Mouse (Mus musculus) liver, adult (tissue): ENCODE measurements at regions not wholly inside any gene's neighbourhood (a gene's known extent, or its start where the extent isn't known, plus 50 kb on each side); places are given as distances from the start of the nearest gene placed in this dataset.

Experiments used
- GATA4 ChIP-seq: IDR thresholded peaks from 2 replicates; pipeline ENCODE4 v1.6.1; 2014; ENCODE audit warnings: mild to moderate bottlenecking, low read length; ENCODE audit not compliant: insufficient replicate concordance

DNA sequence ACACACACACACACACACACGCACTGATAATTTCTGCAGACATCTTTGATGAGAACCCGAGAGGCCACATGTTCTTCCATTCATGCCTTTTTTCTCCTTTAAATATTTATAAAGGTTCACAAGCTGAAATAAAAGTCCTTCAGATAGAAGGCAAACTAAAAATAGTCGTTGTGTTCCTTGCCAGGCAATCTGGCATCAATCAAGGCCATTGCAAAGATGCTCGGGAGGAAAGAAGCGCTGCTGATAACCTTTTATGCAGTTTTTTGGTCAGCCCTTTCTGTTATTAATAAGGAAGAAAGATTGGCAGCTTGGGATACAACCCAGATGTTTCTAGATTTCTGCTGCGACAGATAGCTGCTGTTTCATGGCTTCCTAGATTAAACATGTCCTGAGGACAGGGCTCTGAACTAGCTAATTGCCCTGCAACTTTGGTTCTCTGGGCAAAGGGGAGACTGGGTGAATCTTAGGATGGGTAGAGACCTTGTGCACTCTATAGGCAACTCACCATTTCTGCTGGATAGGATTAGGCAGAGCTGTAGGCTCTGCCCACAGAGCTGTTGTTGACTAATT lies 238.4 kb downstream of the Ets1 start:
- peak; percentile 60 for TF ChIP-seq GATA4

DNA sequence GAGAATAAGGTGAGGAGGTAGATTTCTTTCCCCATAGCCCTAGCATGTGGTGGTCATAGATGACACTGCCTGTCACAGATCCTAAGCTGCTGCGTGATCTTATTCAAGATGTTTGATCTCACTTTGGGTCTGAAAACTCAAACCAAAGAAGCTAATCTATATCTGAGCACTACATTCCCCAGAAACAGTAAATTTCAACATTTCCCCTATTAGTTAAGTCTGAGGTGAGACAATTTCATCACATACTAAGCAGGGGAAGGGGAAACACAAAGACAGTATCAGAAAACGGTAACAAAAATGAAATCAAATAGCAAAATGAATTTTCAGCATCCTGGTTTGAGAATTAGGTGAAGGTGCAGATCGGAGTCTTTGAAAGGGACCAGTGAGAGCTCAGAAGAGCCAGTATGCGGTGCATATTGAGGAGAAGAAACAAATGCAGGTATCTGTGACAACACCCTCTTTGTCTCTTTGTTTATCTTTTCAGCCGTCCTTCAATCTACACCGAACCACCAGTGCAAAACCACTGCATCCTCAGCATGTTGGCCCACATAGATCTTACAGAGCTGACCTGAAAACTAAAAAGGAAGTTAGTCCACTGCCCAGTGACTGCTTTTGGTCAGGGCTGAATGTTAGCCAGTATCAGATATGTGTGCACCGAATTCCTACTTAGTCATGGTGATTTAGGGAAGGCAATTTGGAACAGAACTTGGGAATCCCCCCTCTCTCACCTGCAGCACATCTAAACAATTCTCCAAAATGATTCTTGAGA lies 247.0 kb downstream of the Ets1 start:
- no peak for TF ChIP-seq GATA4

DNA sequence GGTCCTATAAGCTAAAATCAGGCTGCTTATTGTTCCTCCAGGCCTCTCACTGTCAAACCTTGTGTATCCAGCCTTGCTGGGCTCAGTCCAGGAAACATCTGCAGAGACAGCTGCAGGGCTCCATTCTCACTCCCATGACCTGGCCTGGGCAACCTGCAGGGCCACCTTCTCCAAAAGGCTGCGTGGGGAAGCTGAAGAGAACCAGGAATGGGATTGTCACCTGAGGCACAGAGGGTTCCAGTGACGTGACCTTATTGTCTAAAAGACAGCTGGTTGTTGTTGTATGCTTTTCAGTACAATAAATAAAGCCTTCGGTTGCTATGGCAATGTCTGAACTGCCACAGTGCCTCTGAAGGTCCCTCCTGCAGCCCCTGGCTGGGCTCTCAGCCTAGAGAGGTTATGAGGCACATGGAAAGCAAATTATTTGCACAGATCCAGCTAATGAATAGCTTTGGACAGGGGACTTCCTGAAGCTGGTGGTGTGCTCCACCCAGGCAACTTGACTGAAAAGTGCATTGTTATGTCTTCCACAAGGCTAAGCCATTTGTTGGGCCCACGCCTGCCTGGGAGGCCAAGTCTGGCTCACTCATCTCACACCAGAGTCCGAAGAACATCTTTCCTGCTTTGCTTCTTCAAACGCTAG lies 250.1 kb downstream of the Ets1 start:
- TF ChIP-seq GATA4: no peak

DNA sequence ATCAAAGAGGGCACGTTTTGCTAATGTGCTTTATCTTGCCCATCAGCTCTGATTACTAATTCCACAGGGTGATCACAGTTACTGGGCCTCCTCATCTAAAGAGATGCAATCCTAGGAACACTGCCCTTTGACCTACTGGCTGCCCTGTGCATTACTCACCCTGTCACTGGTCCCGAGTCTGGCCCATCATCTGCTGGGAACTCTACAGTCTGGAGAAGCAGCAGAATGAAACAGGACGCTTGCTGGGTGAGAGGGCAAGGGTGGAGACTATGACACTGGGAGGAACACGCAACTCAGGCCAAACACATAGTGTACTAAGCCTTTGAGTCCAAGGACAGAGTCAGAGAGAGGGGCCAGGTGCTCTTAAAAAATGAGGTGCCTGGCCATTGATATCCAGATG lies 263.8 kb downstream of the Ets1 start:
- TF ChIP-seq GATA4: no peak

DNA sequence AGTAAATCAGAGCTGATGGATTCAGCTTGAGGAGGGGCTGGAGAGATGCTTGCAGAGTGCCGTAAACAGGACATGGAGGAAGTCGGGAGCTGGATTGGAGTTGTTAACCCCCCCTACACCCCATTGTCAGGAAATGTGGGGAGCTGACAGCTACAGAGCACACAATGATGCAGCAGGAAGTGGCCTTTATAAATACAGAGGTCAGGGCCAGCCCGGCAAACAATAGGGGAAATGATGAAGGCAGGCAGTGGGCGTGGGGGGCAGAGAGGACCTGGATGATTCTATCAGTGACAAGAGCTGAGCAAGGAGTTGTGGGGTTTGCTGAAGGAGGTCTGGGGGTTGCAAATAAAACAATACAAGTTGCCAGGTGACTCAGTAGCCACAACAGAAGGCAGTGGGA lies 265.3 kb downstream of the Ets1 start:
- peak; percentile 47; the same call in 1 of the 2 replicates for TF ChIP-seq GATA4

DNA sequence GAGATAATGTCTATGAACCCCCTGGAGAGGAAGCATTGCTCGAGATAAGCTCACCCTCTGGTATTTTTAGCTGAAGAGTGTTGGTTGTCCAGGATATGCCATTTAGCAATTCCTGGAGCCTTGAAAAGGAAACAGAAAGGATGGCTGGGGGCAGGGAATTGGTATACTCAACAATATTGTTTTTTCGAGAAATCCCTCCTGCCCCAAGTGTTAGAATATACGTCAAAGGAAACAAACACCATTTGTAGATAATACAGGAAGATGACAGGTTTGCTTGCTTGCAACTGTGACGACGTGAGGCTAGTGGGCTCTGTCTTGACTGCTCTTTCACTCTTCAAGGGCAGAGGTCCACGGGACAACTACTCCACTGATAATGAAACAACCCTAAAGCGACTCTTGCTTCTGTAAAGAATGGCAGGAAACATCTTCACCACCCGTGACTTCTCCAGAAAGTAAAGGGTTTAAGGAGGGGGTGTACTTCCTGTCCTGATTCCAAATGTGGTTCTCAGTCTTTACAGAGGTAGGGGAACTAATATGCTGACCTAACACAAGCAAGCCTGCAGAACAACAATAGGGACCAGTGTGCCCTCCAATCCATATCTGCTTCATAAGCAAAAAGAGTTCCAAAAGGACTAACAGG lies 270.3 kb downstream of the Ets1 start:
- TF ChIP-seq GATA4: peak; percentile 70

DNA sequence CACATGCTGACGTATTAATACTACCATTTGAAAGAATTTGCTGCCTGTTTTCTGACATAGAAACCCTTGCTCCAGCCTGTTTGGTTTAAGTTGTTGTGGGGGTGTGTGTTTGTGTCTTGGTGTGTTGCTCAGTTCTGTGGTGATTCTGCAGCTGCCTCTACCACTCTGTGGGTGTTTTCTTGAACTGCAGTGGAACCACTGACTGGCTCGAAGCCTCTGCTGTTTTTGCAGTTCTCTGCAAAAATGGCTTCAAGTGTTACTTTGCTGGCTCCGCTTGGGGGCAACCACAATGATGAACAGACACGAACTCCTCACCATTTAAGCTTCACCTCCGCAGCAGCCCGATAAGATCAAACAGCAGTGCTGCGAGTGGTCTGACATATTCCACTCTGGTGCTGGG lies 274.6 kb downstream of the Ets1 start:
- TF ChIP-seq GATA4: no peak

DNA sequence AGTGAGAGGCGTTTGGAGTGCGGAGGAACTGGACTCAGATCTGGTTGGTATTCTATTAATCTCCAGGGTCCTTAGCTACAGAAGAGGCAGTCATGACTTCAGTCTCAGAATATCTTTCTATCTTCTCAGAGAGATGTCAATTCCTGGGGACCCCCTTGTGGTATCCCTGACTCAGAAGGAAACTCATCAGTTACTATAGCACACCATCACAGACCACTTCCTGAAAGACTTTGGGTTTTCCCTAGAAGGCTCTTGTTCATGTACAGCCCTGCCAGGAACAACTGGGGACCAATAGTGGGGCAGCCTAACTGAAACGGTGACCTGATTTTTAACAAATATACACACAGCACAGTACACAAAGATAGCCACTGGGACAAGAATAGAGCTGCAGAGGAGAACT lies 279.6 kb downstream of the Ets1 start:
- TF ChIP-seq GATA4: no peak

DNA sequence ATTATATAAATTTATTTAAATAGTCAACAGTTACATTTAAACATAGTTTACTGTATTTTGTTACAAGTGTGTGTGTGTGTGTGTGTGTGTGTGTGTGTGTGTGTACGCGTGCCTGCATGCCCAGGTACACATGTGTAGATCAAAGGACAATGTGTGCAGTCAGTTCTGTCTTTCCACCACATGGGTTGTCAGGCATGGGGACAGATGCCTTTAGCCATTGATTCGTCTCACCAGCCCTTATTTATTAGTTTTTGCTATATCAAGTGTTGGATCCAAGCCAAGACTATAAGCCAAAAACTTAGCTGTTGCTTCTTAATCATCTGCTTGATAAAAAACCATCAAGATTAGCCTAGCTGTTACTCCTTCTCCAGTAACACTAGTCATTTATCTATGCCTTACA lies 280.7 kb downstream of the Ets1 start:
- TF ChIP-seq GATA4: no peak

DNA sequence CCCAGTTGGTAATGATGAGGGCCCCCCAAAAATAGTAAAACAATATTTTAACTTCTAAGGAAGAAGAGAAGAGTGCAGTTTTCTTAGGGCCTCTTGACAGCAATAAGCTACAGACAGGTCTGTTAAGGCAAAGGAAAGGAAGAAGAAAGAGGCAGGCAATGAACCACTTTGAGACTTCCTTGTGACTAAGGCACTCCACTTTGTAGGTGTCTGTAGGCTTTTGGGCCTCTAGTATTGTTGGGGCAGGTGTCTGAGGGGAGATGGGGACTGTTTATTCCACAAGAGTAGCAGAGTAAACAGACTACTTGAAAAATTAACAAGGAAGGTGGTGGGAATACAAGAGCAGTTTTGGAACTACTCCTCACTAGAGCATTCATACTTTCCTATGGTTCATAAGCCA lies 287.9 kb downstream of the Ets1 start:
- no peak for TF ChIP-seq GATA4

DNA sequence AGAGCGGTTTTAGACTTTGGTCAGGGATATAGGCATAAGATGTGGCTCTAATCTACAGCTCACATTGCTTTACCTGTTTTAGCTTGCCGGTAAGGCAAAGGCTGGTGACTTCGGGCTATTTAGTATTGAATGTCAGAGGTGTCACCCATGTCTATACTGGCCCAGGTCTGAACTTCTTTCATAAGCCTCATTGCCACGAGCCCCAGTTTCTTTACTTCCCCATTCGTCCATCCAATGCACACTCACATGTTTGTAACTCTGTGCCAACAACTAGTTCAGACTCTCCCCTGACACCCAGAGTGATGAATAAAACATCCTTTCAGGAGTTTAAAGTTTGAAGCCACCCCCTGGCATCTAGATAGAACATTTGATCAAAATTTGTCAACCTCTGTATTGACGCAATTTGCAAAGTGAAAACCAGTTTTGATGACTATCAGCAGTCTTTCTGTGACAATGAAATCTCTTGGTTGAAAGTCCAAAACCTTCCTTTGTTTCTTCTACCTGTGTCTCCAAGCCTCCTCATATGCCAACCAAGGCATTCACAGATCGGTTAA lies 288.4 kb downstream of the Ets1 start:
- TF ChIP-seq GATA4: no peak

DNA sequence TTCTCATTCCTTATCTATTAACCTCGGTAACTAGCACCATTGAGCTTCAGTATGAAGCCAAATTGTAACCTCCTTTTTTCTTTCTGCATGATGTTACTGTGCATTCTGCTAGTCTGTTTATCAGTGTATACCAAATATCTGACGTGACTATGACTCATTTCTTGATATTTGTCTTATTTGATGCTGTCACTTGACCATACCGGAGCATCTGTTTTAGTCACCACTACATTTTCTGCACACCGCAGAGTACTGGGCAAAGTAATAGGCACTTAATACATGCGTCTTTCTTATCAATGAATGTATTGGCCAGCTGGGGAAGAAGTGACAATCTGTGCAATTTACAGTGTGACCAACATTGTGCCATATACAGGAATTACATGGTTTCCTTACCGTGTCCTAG lies 289.0 kb downstream of the Ets1 start:
- no peak for TF ChIP-seq GATA4

DNA sequence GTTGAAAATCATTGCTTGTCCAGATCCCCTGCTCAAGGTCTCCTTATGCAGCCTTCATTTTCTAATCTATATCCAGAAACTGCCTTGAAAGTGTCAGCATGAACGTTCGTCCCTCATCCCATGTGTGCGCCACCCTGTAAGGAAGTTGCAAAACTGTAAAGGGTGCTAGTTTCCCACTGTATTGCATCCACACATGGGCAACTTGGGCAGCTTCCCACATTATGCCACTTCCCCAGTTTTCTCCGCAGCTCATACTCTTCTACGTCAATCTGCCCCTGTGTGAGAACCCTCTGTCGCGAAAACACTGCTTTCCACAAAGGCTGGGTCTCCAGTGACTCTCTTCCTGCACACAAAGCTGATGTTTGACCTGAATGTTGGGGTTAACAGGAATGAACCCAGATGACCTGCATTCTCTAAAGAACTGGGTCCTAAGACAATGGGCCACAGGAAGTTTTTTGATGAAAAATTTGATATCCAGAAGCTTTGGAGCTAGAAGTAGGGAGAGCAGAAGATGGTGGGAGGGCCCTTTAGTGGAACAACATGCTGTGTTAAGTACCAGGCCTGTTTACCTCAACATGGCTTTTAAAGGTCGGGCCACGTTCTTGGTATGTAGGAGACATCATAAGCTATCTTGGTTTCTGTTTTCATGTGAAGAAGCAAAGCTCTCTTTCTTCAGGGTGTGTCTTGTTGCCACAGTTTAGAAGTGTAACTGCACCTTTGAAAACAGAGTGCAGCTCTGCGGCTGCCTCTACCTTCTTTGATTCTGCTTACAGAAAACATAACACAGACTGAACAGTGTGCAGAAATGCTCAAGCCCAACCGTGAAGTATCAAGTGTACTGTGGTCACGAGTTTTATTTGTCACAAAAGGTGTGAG lies 289.9 kb downstream of the Ets1 start:
- TF ChIP-seq GATA4: no peak

DNA sequence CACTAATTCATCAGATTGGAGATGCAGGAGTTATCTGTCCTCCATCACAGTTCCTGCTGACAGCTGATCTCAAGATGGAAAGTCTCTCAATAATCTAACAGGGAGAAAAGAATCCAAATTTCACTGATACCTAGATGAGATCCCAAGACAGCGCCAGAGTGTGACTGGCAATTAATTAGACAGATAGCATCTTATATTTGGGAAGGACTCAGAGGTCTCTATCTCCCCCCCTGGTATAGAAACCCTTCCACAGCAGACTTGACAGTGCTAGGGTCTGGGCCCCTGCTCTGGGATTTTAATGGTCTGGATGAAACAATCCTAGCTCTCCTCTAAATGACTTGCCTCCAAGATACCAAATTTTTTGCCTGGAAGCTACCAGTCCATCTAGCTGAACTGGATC lies 291.6 kb downstream of the Ets1 start:
- TF ChIP-seq GATA4: no peak
